ENCODE assay signal across 31 mouse cellular contexts in the genomic region with DNA sequence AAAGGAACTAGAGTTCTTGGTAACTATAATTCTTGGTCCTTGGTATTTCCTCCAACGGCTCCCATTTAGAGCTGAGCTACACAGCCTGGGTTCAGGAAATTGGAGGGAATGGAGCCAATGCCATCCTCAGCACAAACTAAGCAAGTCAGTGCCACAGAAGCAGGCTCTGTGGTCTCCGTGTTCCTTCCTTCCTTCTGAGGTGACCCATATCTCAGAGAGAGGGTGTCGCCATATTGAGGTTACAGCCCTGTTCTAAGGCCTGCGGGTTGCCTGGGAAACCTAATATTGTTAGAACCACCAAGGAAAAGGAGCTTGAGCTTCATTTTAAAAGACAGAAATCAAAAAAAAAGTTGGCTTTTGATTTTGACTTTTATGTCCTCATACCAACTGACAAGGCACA. TPM values are rescaled to one million over a fixed set of nuclear protein-coding genes. Genes with fewer than 3 reads are reported as not detected.
A peak's percentile ranks its signal among the peaks of the same experiment; 100 is the strongest.
DNase-seq lines count a peak whose midpoint lies in the region; ATAC-seq and TF ChIP-seq lines count a peak whose summit lies in the region.
"Had no signal": no experiment of that assay in that cellular context is flagged by ENCODE, and none has a peak within 500 bp of the region (broad histone marks: within the 10 kb centered on the region; RNA-seq: fewer than 3 reads in every experiment).

No protein-coding gene starts in this region.

- H3K4me3 ChIP-seq in bone marrow macrophage, adult 2 months (ENCODE audit: insufficient read depth, low read length), result no peak overlapping the region
- no peak overlapping the region for H3K4me3 ChIP-seq in macrophage (ENCODE audit: inconsistent target)
- H3K4me3 ChIP-seq in neural tube, embryonic 15.5 days (replicated peaks), result no peak overlapping the region
- H3K4me3 ChIP-seq: embryonic facial prominence, embryonic 10.5 days; embryonic facial prominence, embryonic 15.5 days; forebrain, embryonic 12.5 days; heart, embryonic 10.5 days; hindbrain, embryonic 15.5 days; kidney, embryonic 15.5 days; limb, embryonic 10.5 days; limb, embryonic 15.5 days; liver, embryonic 13.5 days; midbrain, embryonic 13.5 days had no signal

- H3K4me1 ChIP-seq in bone marrow macrophage, adult 2 months (ENCODE audit: control insufficient read depth, insufficient read depth, low read length), result peaks cover 26% of the 10 kb centered on the region
- no peaks in the 10 kb centered on the region for H3K4me1 ChIP-seq in neural tube, embryonic 15.5 days
- H3K4me1 ChIP-seq: embryonic facial prominence, embryonic 10.5 days; forebrain, embryonic 12.5 days; heart, embryonic 10.5 days; hindbrain, embryonic 15.5 days; kidney, embryonic 15.5 days; limb, embryonic 10.5 days; midbrain, embryonic 13.5 days had no signal

- DNase-seq in CD4-positive, CD25-positive, alpha-beta regulatory T cell, adult 2 months (ENCODE audit: low read depth, low spot score), result peak; percentile 31
- peak; percentile 35 for DNase-seq in naive thymus-derived CD4-positive, alpha-beta T cell, adult 2 months (ENCODE audit: low read depth)
- no peak for DNase-seq in lung, postnatal 10 days
- no peak for DNase-seq in left cerebral cortex, adult 18-20 months (ENCODE audit: low spot score in 2 of 2)
- DNase-seq: adrenal gland, postnatal 25 days; B cell, adult 2 months; cerebellum, postnatal 14 days; gastrocnemius, postnatal 36 days; heart, postnatal 36 days; kidney, adult 18-20 months; kidney, postnatal 25 days; liver, embryonic 13.5 days; lung, adult 18-20 months; right cerebral cortex, postnatal 4 days; thymus, adult 18-20 months; thymus, postnatal 25 days had no signal

- no peak overlapping the region for H3K4me2 ChIP-seq in neural tube, embryonic 15.5 days
- H3K4me2 ChIP-seq: embryonic facial prominence, embryonic 15.5 days; forebrain, embryonic 12.5 days; hindbrain, embryonic 15.5 days; kidney, embryonic 15.5 days; limb, embryonic 15.5 days; liver, embryonic 13.5 days; midbrain, embryonic 13.5 days had no signal

- H3K36me3 ChIP-seq in macrophage (ENCODE audit: inconsistent target), result no peaks in the 10 kb centered on the region
- no peaks in the 10 kb centered on the region for H3K36me3 ChIP-seq in neural tube, embryonic 15.5 days
- H3K36me3 ChIP-seq: embryonic facial prominence, embryonic 10.5 days; embryonic facial prominence, embryonic 15.5 days; forebrain, embryonic 12.5 days; hindbrain, embryonic 15.5 days; kidney, embryonic 15.5 days; limb, embryonic 10.5 days; limb, embryonic 15.5 days; liver, embryonic 13.5 days; midbrain, embryonic 13.5 days had no signal

- no peak for TF ChIP-seq POLR2A in bone marrow macrophage, adult 2 months (IDR thresholded peaks at IDR 0.05; ENCODE audit: borderline replicate concordance, low read depth, low read length)

- peaks cover 9% of the 10 kb centered on the region; the same call in 1 of the 2 replicates for H3K27me3 ChIP-seq in neural tube, embryonic 15.5 days (replicated peaks)
- H3K27me3 ChIP-seq: hindbrain, embryonic 15.5 days had no signal

- H3K27ac ChIP-seq in bone marrow macrophage, adult 2 months (ENCODE audit: insufficient read depth, low read depth, low read length), result peak overlapping the region; percentile 17; the same call in 1 of the 2 replicates
- peak overlapping the region; percentile 62 for H3K27ac ChIP-seq in macrophage
- H3K27ac ChIP-seq in neural tube, embryonic 15.5 days (replicated peaks), result no peak overlapping the region
- H3K27ac ChIP-seq: embryonic facial prominence, embryonic 10.5 days; embryonic facial prominence, embryonic 15.5 days; forebrain, embryonic 12.5 days; heart, embryonic 10.5 days; hindbrain, embryonic 15.5 days; kidney, embryonic 15.5 days; limb, embryonic 10.5 days; limb, embryonic 15.5 days; liver, embryonic 13.5 days; midbrain, embryonic 13.5 days; stomach, postnatal 0 days had no signal

- H3K79me2 ChIP-seq in macrophage (ENCODE audit: inconsistent target), result no peaks in the 10 kb centered on the region

- H3K9ac ChIP-seq in neural tube, embryonic 15.5 days (replicated peaks), result no peak overlapping the region
- H3K9ac ChIP-seq: embryonic facial prominence, embryonic 15.5 days; forebrain, embryonic 12.5 days; hindbrain, embryonic 15.5 days; kidney, embryonic 15.5 days; limb, embryonic 15.5 days; liver, embryonic 13.5 days; midbrain, embryonic 13.5 days had no signal

- WGBS in macrophage (ENCODE audit: missing documents), result 25% methylated on average over 4 of the region's 4 CpGs
- WGBS in neural tube, embryonic 15.5 days, result 84% methylated on average over 4 of the region's 4 CpGs

- TF ChIP-seq CTCF in bone marrow macrophage, adult 2 months (IDR thresholded peaks at IDR 0.05; ENCODE audit: low read depth, low read length), result no peak

- H3K9me3 ChIP-seq in neural tube, embryonic 15.5 days (replicated peaks), result no peaks in the 10 kb centered on the region
- H3K9me3 ChIP-seq: embryonic facial prominence, embryonic 10.5 days; embryonic facial prominence, embryonic 15.5 days; forebrain, embryonic 12.5 days; heart, embryonic 10.5 days; hindbrain, embryonic 15.5 days; kidney, embryonic 15.5 days; limb, embryonic 10.5 days; limb, embryonic 15.5 days; liver, embryonic 13.5 days; midbrain, embryonic 13.5 days had no signal

- no peak for ATAC-seq in neural tube, embryonic 15.5 days (ENCODE audit: low FRiP score)
- ATAC-seq: lung, postnatal 0 days; midbrain, embryonic 13.5 days; Patski had no signal

RNA-seq across cellular contexts. Expression of a gene that starts 28.7 kb away (rescaled TPM):
- 26.5 and 27.0 TPM in 2 replicates for polyA plus RNA-seq in bone marrow macrophage, adult 2 months (2012; ENCODE audit: insufficient read depth, insufficient read length, missing spikeins)
- 10 to 100 TPM in 19 of 26 experiments, 1 to 10 TPM in 7; 5.0 to 83.3 (median 14.5) TPM for total RNA-seq in macrophage (2018; cell fraction: chromatin; rRNA removed)
- total RNA-seq in macrophage (2018; cell fraction: cytosol; rRNA removed), result 10 to 100 TPM in 20 of 26 experiments, 1 to 10 TPM in 6; 6.2 to 28.4 (median 14.0) TPM
- total RNA-seq in macrophage (2018; cell fraction: nucleus; rRNA removed), result 10 to 100 TPM in 25 of 26 experiments, 1 to 10 TPM in 1; 8.4 to 57.4 (median 25.4) TPM
- polyA plus RNA-seq in macrophage (2018), result 7.6 to 21.8 TPM (median 8.2 TPM) in 3 replicates
- total RNA-seq in left cerebral cortex, adult 18-20 months (2021), result 10 to 100 TPM; 22.6 to 23.1 TPM
- 4.7 and 6.3 TPM in 2 replicates for polyA plus RNA-seq in neural tube, embryonic 15.5 days (2015; fragmentation: Nextera tagmentation; extraction: Ambion mirVana)

Comparison
In these comparisons a context has a peak if more than half of its experiments do, and no peak if none do; other contexts are left out.
1. DNase-seq: peak in CD4-positive, CD25-positive, alpha-beta regulatory T cell, adult 2 months (single experiment) and naive thymus-derived CD4-positive, alpha-beta T cell, adult 2 months (single experiment); none in lung, postnatal 10 days (single experiment) and left cerebral cortex, adult 18-20 months (0 of 2).